Mouse (Mus musculus): Measurements from ENCODE around the gene Lgsn. TPM values are rescaled to one million over a fixed set of nuclear protein-coding genes. Genes with fewer than 3 reads are reported as not detected.

The Lgsn gene
- total and polyA plus RNA-seq, 3 experiments, result not detected

DNA sequence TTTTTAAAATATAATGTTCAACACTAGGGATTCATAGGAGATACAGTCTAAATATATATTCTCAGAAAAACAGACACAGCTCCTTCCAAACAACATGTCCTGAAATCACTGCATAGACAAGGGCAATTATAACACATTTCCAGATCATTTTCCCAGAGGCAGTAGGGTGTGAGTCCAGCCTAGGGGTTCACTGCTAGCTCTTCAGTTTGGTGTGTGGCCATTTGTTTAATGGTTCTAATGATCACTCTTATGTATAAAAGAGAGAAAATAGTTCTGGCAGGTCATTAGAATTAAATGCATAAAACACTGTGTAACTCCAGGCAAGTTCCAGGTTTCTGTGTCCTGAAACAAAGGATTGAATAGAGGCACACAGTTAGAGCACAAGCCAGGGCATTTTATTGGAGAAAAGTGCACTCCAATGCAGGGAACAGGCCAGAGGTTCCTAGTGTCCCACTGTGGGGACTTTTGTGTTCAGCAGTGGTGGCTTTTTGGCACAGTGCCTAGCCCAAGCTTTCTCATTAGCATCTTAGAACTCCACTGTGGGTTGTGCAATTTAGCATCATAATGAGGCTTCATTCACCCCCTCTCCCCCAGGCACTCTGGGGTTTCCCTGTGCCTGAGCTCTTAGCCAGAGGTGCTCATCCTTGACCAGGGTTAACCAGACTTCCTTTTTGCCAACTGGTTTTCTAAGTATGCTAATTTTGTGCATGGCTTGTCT is 57.3 kb downstream of the Lgsn start:
- Histone ChIP-seq H3K27me3 (ENCODE audit: insufficient read depth, low read length) (no peaks in the 10 kb centered on the region), H3K4me1 (ENCODE audit: insufficient read depth, low read depth, low read length) (no peaks in the 10 kb centered on the region), H3K36me3 (replicated peaks) (no peaks in the 10 kb centered on the region), H3K4me3 (ENCODE audit: low read depth, low read length) (no peak overlapping the region), H3K9me3 (replicated peaks) (no peaks in the 10 kb centered on the region)
- no peak for DNase-seq (ENCODE audit: low spot score)
- ATAC-seq (ENCODE audit: extremely low read depth, insufficient number of reproducible peaks, low FRiP score, poor library complexity, severe bottlenecking), result no peak
- TF ChIP-seq CTCF (IDR thresholded peaks at IDR 0.05; ENCODE audit: low read depth, low read length) (no peak), GATA1 (IDR thresholded peaks at IDR 0.05; ENCODE audit: borderline replicate concordance, low read length) (no peak), TAL1 (conservative IDR thresholded peaks at IDR 0.05; ENCODE audit: low read depth, low read length) (no peak), GATA2 (IDR thresholded peaks at IDR 0.05; ENCODE audit: borderline replicate concordance, low read depth, low read length) (no peak), POLR2AphosphoS5 (IDR thresholded peaks at IDR 0.05; ENCODE audit: insufficient replicate concordance, low read depth, low read length) (no peak)

Other genes starting within 250 kb of the Lgsn start
- not detected in 2 replicates for gene AC153137.1, start 198.4 kb upstream of the Lgsn start, total RNA-seq (2014; fragmentation: Nextera tagmentation)
- gene AC153137.1, start 198.4 kb upstream of the Lgsn start, total RNA-seq (2017), result 0.17 TPM in 1 of 2 replicates, not detected in the other
- gene AC153137.1, start 198.4 kb upstream of the Lgsn start, polyA plus RNA-seq (2012), result not detected in 2 replicates
- not detected in 2 replicates for gene 4931428L18Rik, start 46.3 kb downstream of the Lgsn start, total RNA-seq (2014; fragmentation: Nextera tagmentation)
- gene 4931428L18Rik, start 46.3 kb downstream of the Lgsn start, total RNA-seq (2017), result 0.12 and 0.38 TPM in 2 replicates
- gene 4931428L18Rik, start 46.3 kb downstream of the Lgsn start, polyA plus RNA-seq (2012), result not detected in 2 replicates
- not detected in 2 replicates for gene Pih1d3, start 46.4 kb downstream of the Lgsn start, total RNA-seq (2014; fragmentation: Nextera tagmentation)
- gene Pih1d3, start 46.4 kb downstream of the Lgsn start, total RNA-seq (2017), result 0.22 TPM in 1 of 2 replicates, not detected in the other
- gene Pih1d3, start 46.4 kb downstream of the Lgsn start, polyA plus RNA-seq (2012), result not detected in 2 replicates

All from G1E (cell line).